Mouse (Mus musculus): ENCODE measurements around the gene Ms4a1. TPM values are rescaled to one million over a fixed set of nuclear protein-coding genes. Genes with fewer than 3 reads are reported as not detected.
A peak's percentile ranks its signal among the peaks of the same experiment; 100 is the strongest.
"Not testable (repeated sequence)": the region's sequence is repeated elsewhere in the genome, so short reads cannot be mapped to it uniquely, and the experiment has no call there.

Gene Ms4a1
- total RNA-seq (2021), result not detected
- long read RNA-seq, result 0 reads

GRCm38 (mm10) chr19:11266052-11266845, at the start of gene Ms4a1:
TSS of gene Ms4a1 (minus strand) at chr19:11266241.
- no peak for DNase-seq (ENCODE audit: low spot score in 2 of 2)

GRCm38 (mm10) chr19:11314354-11314753, 48.3 kb upstream of the Ms4a1 start, which contains the start of gene Ms4a14:
TSS of gene Ms4a14 (minus strand) at chr19:11314454.
- no peak for DNase-seq (ENCODE audit: low spot score in 2 of 2)

- DNase-seq (ENCODE audit: low spot score in 2 of 2), result no peak
Observed at GRCm38 (mm10) chr19:11308888-11309287, 42.8 kb upstream of the Ms4a1 start.

- DNase-seq (ENCODE audit: low spot score in 2 of 2), result not testable (repeated sequence)
Observed at GRCm38 (mm10) chr19:11299529-11299928, 33.5 kb upstream of the Ms4a1 start.

GRCm38 (mm10) chr19:11298939-11299338, 32.9 kb upstream of the Ms4a1 start:
- DNase-seq (ENCODE audit: low spot score in 2 of 2), result no peak

- DNase-seq (ENCODE audit: low spot score in 2 of 2), result not testable (repeated sequence)
Observed at GRCm38 (mm10) chr19:11293616-11294015, 27.6 kb upstream of the Ms4a1 start.

- peak in 1 of 2 experiments; percentile 2 for DNase-seq (ENCODE audit: low spot score in 2 of 2)
Observed at GRCm38 (mm10) chr19:11292990-11293389, 26.9 kb upstream of the Ms4a1 start.

GRCm38 (mm10) chr19:11283773-11284172, 17.7 kb upstream of the Ms4a1 start, which contains the start of gene Ms4a5:
TSS of gene Ms4a5 (minus strand) at chr19:11283873.
- no peak for DNase-seq (ENCODE audit: low spot score in 2 of 2)

- DNase-seq (ENCODE audit: low spot score in 2 of 2), result no peak
Observed at GRCm38 (mm10) chr19:11280223-11280622, 14.2 kb upstream of the Ms4a1 start.

- DNase-seq (ENCODE audit: low spot score in 2 of 2), result no peak
Observed at GRCm38 (mm10) chr19:11276431-11276830, 10.4 kb upstream of the Ms4a1 start.

GRCm38 (mm10) chr19:11266956-11267355, 915 bp upstream of the Ms4a1 start:
- no peak for DNase-seq (ENCODE audit: low spot score in 2 of 2)

GRCm38 (mm10) chr19:11264602-11265185, 1.3 kb downstream of the Ms4a1 start:
- no peak for DNase-seq (ENCODE audit: low spot score in 2 of 2)

GRCm38 (mm10) chr19:11263549-11263948, 2.5 kb downstream of the Ms4a1 start:
- DNase-seq (ENCODE audit: low spot score in 2 of 2), result no peak

GRCm38 (mm10) chr19:11262932-11263331, 3.1 kb downstream of the Ms4a1 start:
- DNase-seq (ENCODE audit: low spot score in 2 of 2), result not testable (repeated sequence)

- DNase-seq (ENCODE audit: low spot score in 2 of 2), result no peak
Observed at GRCm38 (mm10) chr19:11261522-11261921, 4.5 kb downstream of the Ms4a1 start.

GRCm38 (mm10) chr19:11244230-11244629, 21.8 kb downstream of the Ms4a1 start:
- no peak for DNase-seq (ENCODE audit: low spot score in 2 of 2)

GRCm38 (mm10) chr19:11242560-11242959, 23.5 kb downstream of the Ms4a1 start:
- no peak for DNase-seq (ENCODE audit: low spot score in 2 of 2)

GRCm38 (mm10) chr19:11235820-11236219, 30.2 kb downstream of the Ms4a1 start:
- no peak for DNase-seq (ENCODE audit: low spot score in 2 of 2)

- no peak for DNase-seq (ENCODE audit: low spot score in 2 of 2)
Observed at GRCm38 (mm10) chr19:11234921-11235735, 30.9 kb downstream of the Ms4a1 start.

GRCm38 (mm10) chr19:11234244-11234643, 31.8 kb downstream of the Ms4a1 start:
- no peak for DNase-seq (ENCODE audit: low spot score in 2 of 2)

- no peak for DNase-seq (ENCODE audit: low spot score in 2 of 2)
Observed at GRCm38 (mm10) chr19:11232348-11232747, 33.7 kb downstream of the Ms4a1 start, which contains the start of gene Ms4a12. TSS of gene Ms4a12 (minus strand) at chr19:11232448.
